In genomic region chr2:71026787-71027186, GRCm38 (mm10) we compare ENCODE assay signal across 9 mouse cellular contexts. TPM values are rescaled to one million over a fixed set of nuclear protein-coding genes. Genes with fewer than 3 reads are reported as not detected.
A peak's percentile ranks its signal among the peaks of the same experiment; 100 is the strongest.
DNase-seq lines count a peak whose midpoint lies in the region; ATAC-seq and TF ChIP-seq lines count a peak whose summit lies in the region.
"Had no signal": no experiment of that assay in that cellular context is flagged by ENCODE, and none has a peak within 500 bp of the region (broad histone marks: within the 10 kb centered on the region; RNA-seq: fewer than 3 reads in every experiment).

No protein-coding gene starts in this region.

- no peak overlapping the region for H3K9ac ChIP-seq in neural tube, embryonic 15.5 days (replicated peaks)
- no peak overlapping the region for H3K9ac ChIP-seq in forebrain, postnatal 0 days
- no peak overlapping the region for H3K9ac ChIP-seq in midbrain, embryonic 15.5 days
- H3K9ac ChIP-seq: embryonic facial prominence, embryonic 12.5 days had no signal

- H3K4me1 ChIP-seq in neural tube, embryonic 15.5 days: peaks cover 2% of the 10 kb centered on the region
- H3K4me1 ChIP-seq in forebrain, postnatal 0 days (ENCODE audit: insufficient read depth): peaks cover 3% of the 10 kb centered on the region; the same call in 1 of the 2 replicates
- H3K4me1 ChIP-seq in midbrain, embryonic 15.5 days: 0 out of 2 replicates have a peak, but pooled peaks cover 9% of the 10 kb centered on the region

- TF ChIP-seq CTCF in forebrain, postnatal 0 days (IDR thresholded peaks at IDR 0.05; ENCODE audit: low read depth): peak; percentile 49

- DNase-seq in neural tube, embryonic 10.5 days (ENCODE audit: extremely low spot score, low spot score): peak; percentile 28
- peak; percentile 54 for DNase-seq in forebrain, postnatal 0 days
- DNase-seq in kidney, postnatal 25 days: peak; percentile 27 to 65
- DNase-seq in gastrocnemius, adult 18-20 months (ENCODE audit: low spot score): no peak
- DNase-seq in adrenal gland, adult 18-20 months (ENCODE audit: low spot score in 2 of 2): no peak
- no peak for DNase-seq in gastrocnemius, postnatal 25 days

- H3K9me3 ChIP-seq in neural tube, embryonic 15.5 days (replicated peaks): no peaks in the 10 kb centered on the region
- no peaks in the 10 kb centered on the region for H3K9me3 ChIP-seq in forebrain, postnatal 0 days (ENCODE audit: low read length)
- H3K9me3 ChIP-seq in midbrain, embryonic 15.5 days: no peaks in the 10 kb centered on the region
- H3K9me3 ChIP-seq: embryonic facial prominence, embryonic 12.5 days had no signal

- no peak overlapping the region for H3K27ac ChIP-seq in neural tube, embryonic 15.5 days (replicated peaks)
- H3K27ac ChIP-seq in forebrain, postnatal 0 days (ENCODE audit: low read depth, low read length): no peak overlapping the region
- H3K27ac ChIP-seq in midbrain, embryonic 15.5 days: no peak overlapping the region

- H3K36me3 ChIP-seq in neural tube, embryonic 15.5 days: no peaks in the 10 kb centered on the region
- H3K36me3 ChIP-seq in forebrain, postnatal 0 days (ENCODE audit: insufficient read depth): no peaks in the 10 kb centered on the region
- H3K36me3 ChIP-seq in midbrain, embryonic 15.5 days (replicated peaks): no peaks in the 10 kb centered on the region
- H3K36me3 ChIP-seq: embryonic facial prominence, embryonic 12.5 days had no signal

- 57% methylated on average over 5 of the region's 5 CpGs for WGBS in neural tube, embryonic 15.5 days
- WGBS in forebrain, postnatal 0 days: 51% methylated on average over 5 of the region's 5 CpGs
- 33% methylated on average over 5 of the region's 5 CpGs for WGBS in midbrain, embryonic 15.5 days

- no peak for ATAC-seq in neural tube, embryonic 15.5 days (ENCODE audit: low FRiP score)
- peak; percentile 81 for ATAC-seq in forebrain, postnatal 0 days
- 0 out of 2 replicates have a peak, but pooled peaks have one; percentile 45 for ATAC-seq in midbrain, embryonic 15.5 days (replicated peaks)

- H3K4me3 ChIP-seq in neural tube, embryonic 15.5 days (replicated peaks): no peak overlapping the region
- H3K4me3 ChIP-seq in forebrain, postnatal 0 days (ENCODE audit: low read depth, low read length): no peak overlapping the region
- no peak overlapping the region for H3K4me3 ChIP-seq in midbrain, embryonic 15.5 days
- H3K4me3 ChIP-seq: embryonic facial prominence, embryonic 12.5 days had no signal

- no peaks in the 10 kb centered on the region for H3K27me3 ChIP-seq in neural tube, embryonic 15.5 days (replicated peaks)
- no peaks in the 10 kb centered on the region for H3K27me3 ChIP-seq in forebrain, postnatal 0 days (ENCODE audit: insufficient read depth, low read length)
- no peaks in the 10 kb centered on the region for H3K27me3 ChIP-seq in midbrain, embryonic 15.5 days (replicated peaks)
- H3K27me3 ChIP-seq: embryonic facial prominence, embryonic 12.5 days had no signal

- H3K4me2 ChIP-seq in neural tube, embryonic 15.5 days: no peak overlapping the region
- no peak overlapping the region for H3K4me2 ChIP-seq in forebrain, postnatal 0 days (ENCODE audit: low read depth)
- H3K4me2 ChIP-seq in midbrain, embryonic 15.5 days: no peak overlapping the region

RNA-seq across cellular contexts. Expression of gene Dcaf17, which starts 28.3 kb away (rescaled TPM):
- polyA plus RNA-seq in neural tube, embryonic 15.5 days (2015; fragmentation: Nextera tagmentation; extraction: Ambion mirVana): 31.0 and 33.3 TPM in 2 replicates
- total RNA-seq in forebrain, postnatal 0 days (2014; rRNA removed): 15.2 and 19.1 TPM in 2 replicates
- polyA plus RNA-seq in forebrain, postnatal 0 days (2015; fragmentation: Nextera tagmentation; extraction: Ambion mirVana): 18.7 and 23.7 TPM in 2 replicates
- 32.9 and 33.7 TPM in 2 replicates for polyA plus RNA-seq in midbrain, embryonic 15.5 days (2015; fragmentation: Nextera tagmentation; extraction: Ambion mirVana)
- total RNA-seq in gastrocnemius, adult 18-20 months (2021): 1 to 10 TPM; 4.2 to 5.1 TPM
- total RNA-seq in adrenal gland, adult 18-20 months (2021): 1 to 10 TPM; 7.4 to 9.8 TPM
- total RNA-seq in gastrocnemius, postnatal 25 days (2021): 1 to 10 TPM; 4.5 to 5.3 TPM

RNA-seq across cellular contexts. Expression of gene Mettl8, which starts 28.6 kb away (rescaled TPM):
- polyA plus RNA-seq in neural tube, embryonic 15.5 days (2015; fragmentation: Nextera tagmentation; extraction: Ambion mirVana): 12.9 and 16.0 TPM in 2 replicates
- total RNA-seq in forebrain, postnatal 0 days (2014; rRNA removed): 8.7 and 9.8 TPM in 2 replicates
- polyA plus RNA-seq in forebrain, postnatal 0 days (2015; fragmentation: Nextera tagmentation; extraction: Ambion mirVana): 8.4 and 8.9 TPM in 2 replicates
- polyA plus RNA-seq in midbrain, embryonic 15.5 days (2015; fragmentation: Nextera tagmentation; extraction: Ambion mirVana): 11.4 and 11.9 TPM in 2 replicates
- 1 to 10 TPM; 4.3 to 5.4 TPM for total RNA-seq in gastrocnemius, adult 18-20 months (2021)
- 10 to 100 TPM; 11.0 to 13.3 TPM for total RNA-seq in adrenal gland, adult 18-20 months (2021)
- total RNA-seq in gastrocnemius, postnatal 25 days (2021): 1 to 10 TPM; 5.8 to 6.1 TPM

Comparison
In these comparisons a context has a peak if more than half of its experiments do, and no peak if none do; other contexts are left out.
1. DNase-seq: peak in neural tube, embryonic 10.5 days (single experiment), forebrain, postnatal 0 days (single experiment) and kidney, postnatal 25 days (2 of 2); none in gastrocnemius, adult 18-20 months (single experiment), adrenal gland, adult 18-20 months (0 of 2) and gastrocnemius, postnatal 25 days (single experiment).